Mouse (Mus musculus) layer of hippocampus, postnatal 25 days (tissue): ENCODE measurements around the gene Klrb1c. TPM values are rescaled to one million over a fixed set of nuclear protein-coding genes. Genes with fewer than 3 reads are reported as not detected.
"Not testable (repeated sequence)": the region's sequence is repeated elsewhere in the genome, so short reads cannot be mapped to it uniquely, and the experiment has no call there.

Experiments
- DNase-seq, 2 experiments: peaks; one replicate each; pipeline ENCODE4 v3.0.0; 2022; ENCODE audit warnings: mixed read lengths in 2 of 2, low spot score in 1 of 2; ENCODE audit errors: extremely low spot score in 1 of 2
- total RNA-seq, 2 experiments: library from RNA; stranded (reverse); gene quantifications; 2 replicates each; pipeline ENCODE4 v1.2.3; 2021

Klrb1c gene
- total RNA-seq, result not detected

DNA sequence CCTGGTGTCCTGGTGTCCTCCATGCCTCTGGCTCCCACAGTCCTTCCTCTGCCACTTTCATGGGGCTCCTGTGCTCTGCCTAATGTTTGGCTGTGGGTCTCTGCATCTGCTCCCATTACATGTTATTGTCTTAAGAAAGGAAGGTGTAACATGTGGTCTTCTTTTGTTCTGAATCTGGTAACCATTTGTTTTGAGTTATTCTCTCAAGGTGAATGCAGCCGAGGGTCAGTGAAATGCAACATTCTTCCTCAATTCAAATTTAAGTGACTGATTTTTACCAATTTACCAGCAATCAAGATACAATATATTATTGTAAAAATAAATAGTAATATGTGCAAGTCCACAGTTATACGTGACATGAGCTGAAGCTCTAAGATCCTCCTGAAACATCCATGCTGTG, at the start of gene Klrb1c:
Klrb1c (minus strand) TSS at position 101 of the 400 bp plus-strand sequence.
- no peak for DNase-seq

DNA sequence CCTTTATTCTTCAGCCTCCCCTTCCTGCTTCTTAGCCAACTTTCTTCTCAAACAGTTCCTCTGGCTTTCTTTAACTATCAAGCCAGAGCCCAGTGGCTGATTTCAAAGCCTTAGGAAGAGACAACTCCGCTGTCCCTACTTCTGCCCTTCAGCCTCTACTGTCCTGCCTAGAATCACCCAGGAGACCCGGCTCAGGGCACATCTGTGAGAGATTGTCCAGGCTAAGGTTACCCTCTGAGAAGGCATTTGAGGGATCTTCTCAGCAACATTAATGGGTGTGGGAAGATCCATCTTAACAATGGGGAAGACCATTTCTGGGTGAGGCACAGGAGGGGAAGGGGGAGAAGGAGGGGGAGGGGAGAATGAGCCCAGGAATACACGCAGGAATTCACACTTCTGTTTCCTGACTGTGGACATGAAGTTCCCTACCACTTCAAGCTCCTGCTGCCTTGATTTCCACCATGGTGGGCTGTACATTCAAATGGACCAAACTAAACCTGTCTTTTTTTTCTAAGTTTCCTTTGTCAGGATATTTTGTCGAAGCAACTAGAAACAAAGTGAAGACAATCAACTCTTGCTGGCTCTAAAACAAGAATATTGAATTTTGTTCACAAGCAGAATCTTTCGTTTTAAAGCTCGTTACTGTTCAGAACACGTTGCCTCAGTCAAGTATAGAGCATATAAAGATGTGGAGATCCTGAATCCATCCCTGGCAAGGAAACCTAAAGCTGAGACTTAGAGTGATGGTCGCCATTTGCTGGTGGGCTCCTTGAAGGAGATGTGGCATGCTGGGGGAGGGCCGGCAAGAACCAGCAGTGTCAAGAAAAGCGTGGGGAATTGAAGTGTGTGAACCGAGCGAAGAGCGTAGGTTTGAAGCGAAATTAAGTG, 48.7 kb upstream of the Klrb1c start:
- DNase-seq, result no peak

DNA sequence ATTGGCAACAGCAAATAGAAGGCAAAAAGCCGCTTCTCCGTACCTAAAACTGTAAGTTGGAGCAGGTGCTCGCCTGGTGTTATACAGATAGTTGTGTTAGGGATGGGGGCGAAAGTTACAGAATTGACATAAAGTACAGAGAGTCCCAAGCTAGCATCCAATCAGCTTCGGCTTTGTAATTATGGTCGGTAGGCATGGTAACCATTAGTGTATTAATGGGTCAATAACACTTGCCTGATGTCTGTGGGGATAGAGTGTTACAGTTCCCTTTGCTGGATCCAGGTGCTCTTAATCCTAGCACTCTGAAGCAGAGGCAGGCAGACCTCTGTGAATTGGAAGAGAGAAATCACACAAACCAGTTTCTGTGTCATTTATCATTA, 47.9 kb upstream of the Klrb1c start:
- no peak for DNase-seq

DNA sequence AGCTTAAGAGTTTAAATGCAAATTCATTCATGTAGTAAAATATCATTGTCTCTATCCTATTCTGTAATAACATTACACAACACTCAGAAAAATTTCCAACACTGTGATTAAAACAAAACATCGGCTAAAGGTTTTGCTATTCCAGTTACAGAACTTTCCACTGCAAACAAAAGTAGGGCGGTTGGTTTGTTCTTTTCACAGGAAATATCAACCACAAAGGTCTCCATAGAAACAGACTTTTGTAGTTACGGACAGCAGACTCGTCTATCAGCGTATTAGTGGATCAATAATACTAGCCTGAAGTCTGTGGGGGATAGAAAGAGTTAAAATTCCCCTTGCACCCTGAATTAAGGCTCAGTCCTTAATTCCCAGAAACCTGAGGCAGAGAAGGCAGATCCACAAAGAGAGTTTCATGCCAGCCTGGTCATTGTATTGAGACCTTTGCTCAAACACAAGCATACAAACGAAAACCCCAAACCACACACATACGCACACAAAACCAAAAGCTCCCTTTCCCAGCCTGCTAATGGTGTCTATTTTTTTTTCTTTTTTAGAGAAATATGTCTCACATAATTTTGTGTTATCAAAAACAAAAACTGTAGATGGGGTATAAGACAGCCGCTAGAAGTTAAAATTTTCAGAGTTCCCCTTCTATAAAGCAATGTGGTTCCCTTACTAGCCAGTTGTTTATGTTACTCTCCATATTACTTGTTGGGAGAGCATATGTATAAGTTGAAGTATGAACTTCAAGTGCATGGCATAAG, 47.4 kb upstream of the Klrb1c start:
- no peak for DNase-seq

DNA sequence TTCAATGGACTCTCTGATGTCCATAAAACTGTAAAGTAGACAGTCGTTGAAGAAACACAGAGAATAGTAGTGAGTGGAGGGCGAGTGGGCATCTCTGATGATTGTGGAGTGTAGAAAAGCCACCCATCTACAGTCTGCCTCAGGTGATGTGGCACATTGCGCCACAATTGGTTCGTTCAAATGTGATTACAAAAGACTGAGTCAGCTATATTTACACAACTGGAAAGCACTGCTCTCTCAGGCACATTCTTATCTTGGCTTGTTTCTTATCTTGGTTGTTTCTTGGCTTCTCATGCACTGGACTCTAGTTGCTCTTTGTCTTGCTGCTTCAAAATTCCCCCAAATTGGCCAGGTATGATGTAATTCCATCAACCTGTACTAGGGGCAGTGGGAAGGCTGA, 46.6 kb upstream of the Klrb1c start:
- no peak for DNase-seq

DNA sequence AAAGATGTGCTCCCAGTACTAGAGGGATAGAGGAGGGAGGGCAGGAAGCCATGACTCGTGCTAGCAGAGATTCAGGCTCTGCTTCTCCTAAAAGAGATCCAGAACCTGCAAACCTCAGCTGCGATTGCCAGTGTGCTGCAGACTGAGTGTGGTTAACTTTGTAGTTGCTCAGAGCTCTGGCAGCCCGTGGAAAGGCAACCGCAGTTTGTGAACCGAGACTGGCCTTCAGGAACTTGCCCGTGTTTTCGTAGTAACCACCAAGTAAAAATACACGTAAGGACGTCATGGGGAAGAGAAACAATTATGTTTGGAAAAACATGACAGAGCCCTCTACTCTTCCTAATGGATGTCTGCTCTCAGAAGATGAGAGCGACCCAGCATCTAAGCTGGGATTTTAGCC, 44.0 kb upstream of the Klrb1c start:
- DNase-seq, result no peak

DNA sequence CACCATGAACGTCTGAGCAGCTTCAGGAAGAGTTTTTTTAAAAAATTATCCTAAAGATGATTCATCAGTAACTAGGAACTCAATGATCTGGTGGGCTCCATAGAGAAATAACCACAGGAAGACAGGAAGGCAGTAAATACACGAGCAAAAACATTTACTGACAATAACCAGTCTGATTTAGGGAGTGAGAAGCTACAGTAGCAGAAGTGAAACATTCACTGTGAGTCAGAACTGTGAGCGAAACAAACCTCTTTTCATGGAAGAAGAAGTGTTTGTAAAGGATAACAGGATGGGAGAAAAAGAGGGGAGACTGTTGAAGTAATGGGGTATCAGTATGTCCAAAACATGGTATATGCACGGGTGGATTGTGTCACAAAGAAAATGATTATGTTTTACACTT, 40.8 kb upstream of the Klrb1c start:
- no peak for DNase-seq

DNA sequence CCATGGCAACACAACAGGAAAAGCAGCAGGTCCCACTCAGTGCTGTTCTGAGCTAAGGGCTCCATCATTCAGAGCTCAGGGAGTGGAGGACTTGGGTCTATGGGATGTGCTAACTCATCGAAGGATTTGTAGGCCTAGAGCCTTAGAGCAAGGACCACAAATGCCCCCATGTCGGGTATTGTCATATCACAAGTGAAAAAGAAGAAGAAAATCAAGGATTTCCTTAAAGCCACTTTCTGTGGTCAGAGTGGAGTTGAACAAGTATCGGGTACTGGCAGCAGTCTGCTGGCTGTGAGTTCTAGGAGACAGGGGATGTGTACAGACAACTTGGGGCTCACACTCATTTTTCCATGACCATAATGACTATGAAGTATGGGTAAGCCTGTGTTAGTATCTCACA, 37.8 kb upstream of the Klrb1c start:
- DNase-seq, result no peak

DNA sequence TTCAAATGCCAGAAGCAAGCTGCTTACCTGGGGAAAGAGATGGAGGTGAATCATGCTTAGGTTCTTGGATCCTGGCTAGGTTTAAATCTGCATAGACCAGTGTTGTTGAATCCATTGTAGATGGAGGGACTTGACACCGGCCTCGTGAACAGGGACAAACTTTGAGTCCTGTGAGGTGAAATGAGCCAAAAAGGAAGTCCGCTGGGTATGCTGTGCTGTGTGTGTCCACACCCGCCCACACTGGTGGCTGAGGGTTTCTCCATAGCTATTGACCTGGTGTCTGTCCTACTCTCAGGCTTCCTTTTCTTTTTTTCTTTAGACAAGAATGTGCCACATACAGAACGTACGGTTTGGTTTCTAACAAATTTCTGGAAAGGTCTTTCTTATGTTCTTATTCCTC, 37.1 kb upstream of the Klrb1c start, which contains the start of the genes Gm44511 and Klrb1b:
Gm44511 (minus strand) TSS at position 184 of the 400 bp plus-strand sequence.
Klrb1b (minus strand) TSS at position 200 of the 400 bp plus-strand sequence.
- no peak for DNase-seq

DNA sequence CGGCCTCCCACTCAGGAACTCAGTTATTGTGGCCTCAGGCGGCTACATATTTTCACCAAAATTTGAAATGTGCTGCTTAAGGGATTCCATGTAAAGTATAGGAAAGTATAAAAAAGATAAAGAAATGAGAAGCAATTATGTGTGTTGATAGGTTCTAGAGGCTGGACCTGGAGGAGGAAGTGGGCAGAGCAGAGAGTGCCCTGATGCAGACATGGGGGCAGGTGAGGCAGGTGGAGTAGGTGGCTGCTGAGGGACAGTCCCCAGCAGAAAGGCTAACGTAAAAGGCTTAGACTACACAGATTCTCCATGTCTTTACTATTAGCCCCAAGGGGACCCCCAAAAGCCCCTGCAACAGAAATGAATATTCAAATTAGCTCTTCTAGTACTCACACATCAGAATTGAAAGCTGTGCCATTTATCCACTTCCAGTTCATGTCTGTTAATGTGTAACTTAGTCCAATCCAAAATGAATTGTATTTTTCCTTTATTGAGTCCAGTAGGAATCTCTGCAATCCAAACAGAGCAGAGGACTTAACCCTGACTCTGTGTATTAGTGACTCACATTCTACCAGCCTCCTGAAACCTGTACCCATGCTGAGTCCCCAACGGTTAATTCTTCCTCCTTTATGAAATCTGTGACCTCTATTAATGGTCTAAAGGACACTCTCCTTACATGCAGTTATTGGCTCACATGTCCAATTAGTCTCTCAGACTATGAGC, 29.2 kb upstream of the Klrb1c start:
- no peak for DNase-seq

DNA sequence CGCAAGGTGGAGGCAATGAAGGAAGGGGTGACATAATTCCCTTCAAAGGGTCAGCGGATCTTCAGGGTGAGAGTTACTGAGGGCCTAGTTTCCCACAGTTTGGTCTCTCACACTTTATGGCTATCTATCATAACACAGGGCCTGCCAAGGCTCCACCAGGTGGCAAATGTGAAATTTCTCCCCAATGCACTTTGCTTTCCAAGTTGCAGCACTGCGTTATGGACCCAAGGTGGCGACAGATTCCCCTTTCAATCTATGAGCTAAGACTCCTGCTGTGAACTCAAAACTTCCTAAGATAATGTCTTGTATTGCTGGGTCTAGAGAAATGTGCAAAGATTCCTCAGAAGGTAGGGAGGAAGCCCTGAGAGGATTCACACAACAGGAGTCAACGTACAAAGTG, 19.5 kb upstream of the Klrb1c start:
- DNase-seq, result no peak

DNA sequence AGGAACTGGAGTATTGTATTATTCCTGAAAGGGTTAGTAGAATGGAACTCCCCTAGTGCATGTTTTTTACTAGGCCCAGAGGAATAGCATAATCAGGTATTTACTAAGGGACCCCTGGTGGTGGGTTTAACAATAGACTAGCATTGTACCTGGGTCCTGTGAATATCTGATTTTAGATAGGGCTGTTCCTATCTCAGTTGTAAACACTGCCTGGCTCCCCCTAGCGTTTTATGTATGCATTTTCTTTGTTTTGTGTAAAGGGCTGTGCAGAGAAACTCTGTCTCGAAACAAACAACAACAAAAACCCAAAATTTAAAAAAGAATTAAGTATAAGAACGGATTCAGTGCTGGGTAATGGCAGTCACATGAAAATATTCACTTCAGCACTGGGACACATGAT, 18.0 kb upstream of the Klrb1c start:
- DNase-seq, result no peak

DNA sequence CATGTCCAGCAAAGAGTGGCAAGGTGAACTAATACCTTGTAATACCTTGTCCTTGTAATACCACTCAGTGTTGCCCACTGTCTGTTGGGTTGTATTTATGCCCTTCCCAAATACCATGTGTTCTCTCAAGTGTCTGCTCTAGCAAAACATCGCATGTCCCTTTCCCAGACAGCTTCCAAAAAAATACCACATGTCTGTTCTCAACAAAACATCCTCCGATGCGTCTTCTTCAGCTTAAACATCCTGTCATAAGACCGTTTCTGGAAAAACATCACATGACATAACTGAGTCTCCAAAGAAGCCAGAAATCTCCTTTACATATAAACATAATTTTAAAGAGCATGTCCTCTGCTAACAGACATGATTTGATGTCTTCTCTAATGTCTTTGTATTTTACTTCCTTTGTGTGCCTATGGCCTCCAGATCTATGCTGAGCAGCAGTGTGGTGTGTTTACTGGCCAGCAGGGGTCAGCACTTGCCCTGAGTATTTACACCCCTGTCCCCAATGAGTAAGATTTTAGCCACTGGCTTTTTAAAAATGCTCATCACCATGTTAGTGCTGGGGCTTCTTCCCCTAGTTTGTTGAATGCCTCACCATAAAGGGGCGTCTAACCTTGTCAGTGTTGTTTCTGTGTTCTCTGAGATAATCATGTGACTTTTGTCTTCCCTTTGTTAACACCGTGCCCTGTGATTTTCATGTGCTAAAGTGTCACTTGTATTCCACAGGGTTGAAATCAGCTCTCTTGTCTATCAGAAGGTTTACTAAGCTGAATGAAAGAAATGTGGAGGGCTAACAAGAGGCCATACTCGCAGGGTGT, 16.0 kb upstream of the Klrb1c start:
- peak in 1 of 2 experiments; percentile 52 for DNase-seq

DNA sequence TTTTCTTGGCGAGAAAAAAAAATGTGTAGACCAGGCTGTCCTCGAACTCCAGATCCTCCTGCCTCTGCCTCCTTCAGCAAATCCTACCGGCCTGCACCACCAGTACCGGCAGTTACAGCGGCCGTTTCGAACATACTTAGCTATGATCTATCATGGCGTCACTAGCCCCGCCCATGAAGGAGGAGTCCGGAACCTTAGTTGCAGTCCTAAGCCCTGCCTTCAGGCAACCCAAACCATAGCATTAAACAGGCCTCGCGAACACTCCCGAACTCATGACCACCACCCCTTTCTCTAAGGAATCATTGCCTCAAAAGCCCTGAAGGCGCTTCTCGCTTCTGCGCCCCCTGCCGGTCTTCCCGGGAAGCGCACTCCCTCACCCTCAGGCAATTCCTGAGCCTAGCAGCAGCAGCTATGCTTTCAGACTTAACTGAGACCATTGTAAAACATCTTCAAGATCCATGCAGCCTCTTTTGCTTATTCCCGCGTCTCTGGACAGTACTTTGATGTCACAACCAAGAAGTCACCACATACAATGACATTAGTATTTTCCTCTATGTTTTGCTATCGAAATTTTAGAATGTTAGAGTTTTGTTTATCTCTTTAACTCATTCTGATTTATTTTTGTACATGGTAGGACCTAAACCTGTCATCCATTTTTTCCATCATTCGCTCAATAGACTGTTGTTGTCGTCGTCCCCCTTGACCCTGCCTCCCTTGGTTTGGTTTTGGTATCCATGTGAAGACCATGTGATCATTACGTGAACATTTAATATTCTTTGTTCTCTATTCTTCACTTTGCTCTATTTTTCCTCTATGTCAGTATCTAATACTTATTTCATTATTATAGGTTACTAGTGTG, 14.2 kb upstream of the Klrb1c start:
- peak; percentile 97 to 99 for DNase-seq

DNA sequence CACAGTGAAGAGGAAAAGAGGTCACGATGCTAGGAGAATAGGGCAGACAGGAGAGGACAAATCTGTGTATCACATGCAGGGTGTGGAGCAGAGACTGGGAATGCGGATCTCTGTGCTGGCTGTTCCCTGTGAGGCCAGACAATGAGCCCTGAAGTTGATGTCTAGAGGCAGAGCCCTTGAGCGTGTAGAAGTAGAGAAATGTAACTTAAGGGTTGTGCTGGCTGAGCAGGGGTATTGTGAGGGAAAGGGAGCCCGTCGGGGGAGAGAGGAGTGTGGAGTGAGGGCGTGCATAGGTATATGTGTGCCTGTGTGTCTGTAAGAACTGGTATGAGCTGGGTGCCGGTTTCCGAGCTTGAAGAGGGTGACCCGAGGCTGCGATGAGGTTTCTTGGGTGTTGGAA, 13.5 kb upstream of the Klrb1c start:
- DNase-seq, result peak in 1 of 2 experiments; percentile 29

DNA sequence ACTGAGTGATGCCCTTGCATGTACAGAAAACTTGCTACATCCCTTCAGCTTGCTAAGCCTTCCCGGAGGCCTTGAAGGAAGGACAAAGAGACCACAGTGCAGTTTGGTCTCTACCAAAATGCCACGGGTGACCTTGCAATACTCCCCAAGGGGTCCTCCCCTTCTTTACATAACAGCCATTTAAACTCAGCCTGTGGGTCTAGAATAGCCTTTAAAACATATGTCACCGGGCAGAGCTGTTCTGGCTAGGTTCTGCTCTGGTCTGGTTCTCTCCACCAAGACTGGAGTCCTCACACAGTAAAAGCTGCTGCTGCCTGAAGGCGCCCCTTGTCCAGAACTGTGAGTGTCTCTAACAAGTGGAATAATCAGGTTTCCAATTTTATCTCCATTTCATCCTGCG, 11.7 kb upstream of the Klrb1c start:
- DNase-seq, result not testable (repeated sequence)

DNA sequence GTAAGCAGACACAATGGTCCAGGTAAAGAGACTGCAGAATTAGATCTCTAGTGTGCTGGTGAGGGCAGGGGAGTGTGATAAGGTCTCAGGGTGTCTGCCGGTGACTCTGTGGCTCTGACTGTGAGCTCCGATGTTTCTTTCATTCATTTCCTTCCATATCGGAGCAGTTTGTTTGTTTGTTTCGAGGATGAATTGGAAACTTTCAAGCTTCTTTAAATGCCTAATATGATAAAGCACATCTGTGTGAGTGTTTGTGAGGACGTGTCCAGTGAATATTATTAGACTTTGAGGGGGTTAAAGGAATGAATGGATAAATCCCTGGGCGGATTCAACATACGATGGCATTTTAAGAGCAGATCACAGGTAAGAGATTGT, 10.9 kb upstream of the Klrb1c start:
- no peak for DNase-seq

DNA sequence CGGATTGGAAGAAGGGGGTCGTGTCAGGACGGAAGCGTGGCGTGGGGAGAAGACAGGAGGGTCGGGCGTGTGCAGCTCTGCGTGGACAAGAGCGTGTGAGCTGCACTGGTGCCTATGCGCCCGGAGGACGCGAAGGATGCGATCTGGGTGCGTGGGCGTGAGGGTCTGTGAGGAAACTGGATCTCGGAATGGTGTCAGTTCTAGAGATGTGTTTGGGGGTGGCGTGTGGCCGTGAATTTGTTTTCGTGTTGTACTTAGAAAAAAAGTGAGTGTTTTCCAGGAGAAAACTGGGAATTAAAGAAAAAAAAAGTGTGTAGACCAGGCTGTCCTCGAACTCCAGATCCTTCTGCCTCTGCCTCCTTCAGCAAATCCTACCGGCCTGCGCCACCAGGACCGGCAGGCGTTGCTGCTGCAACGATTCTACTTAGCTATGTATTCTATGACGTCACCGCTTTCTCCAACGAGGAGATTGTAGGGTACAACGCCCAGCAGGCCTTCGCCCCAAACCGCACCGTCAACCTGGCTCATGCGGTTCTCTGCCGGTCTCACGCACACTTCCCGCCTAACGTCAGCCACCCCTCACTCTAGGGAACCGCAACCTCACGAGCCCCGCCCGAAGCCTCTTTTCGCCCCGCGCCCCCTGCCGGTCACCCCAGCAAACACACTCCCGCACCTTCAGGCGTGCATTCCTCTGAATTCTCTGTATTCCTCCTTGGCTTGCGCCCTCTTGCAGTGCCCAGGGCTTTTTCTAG, 10.3 kb upstream of the Klrb1c start:
- peak; percentile 84 to 86 for DNase-seq

DNA sequence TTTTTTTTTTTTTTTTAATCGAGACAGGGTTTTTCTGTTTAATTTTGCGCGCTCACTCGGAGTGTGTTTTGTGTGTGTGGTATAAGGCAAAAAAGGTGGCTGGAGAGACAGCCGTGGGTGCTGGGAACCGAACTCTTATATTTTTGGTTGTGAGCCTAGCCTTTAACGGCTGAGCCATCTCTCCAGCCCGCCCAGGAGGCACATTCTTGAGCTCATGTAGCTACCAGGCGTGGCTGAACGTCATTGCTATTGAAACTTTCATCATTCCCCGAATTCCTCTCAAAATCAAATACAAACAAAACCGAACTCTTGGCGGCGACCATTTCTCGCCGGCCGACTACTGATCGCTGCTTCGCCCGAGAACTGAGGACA, 9.7 kb upstream of the Klrb1c start:
- peak; percentile 77 to 80 for DNase-seq
